Mouse (Mus musculus) G1E (cell line): ENCODE results near the gene Nxnl2.

Source experiments
- CTCF ChIP-seq: IDR thresholded peaks from 2 replicates; pipeline ENCODE4 v1.5.1; 2012; ENCODE audit warnings: low read depth, low read length, inconsistent platforms, mixed read lengths
- GATA1 ChIP-seq: IDR thresholded peaks from 2 replicates; pipeline ENCODE4 v1.6.1; 2012; ENCODE audit warnings: borderline replicate concordance, low read length, inconsistent platforms, mixed read lengths
- TAL1 ChIP-seq: conservative IDR thresholded peaks from 2 replicates; pipeline ENCODE4 v1.6.1; 2012; ENCODE audit warnings: low read depth, low read length, inconsistent platforms, mixed read lengths

GRCm38 (mm10) chr13:51156014-51156386, 14.8 kb upstream of the Nxnl2 start:
- TF ChIP-seq CTCF (no peak), GATA1 (no peak), TAL1 (no peak)
